Mouse (Mus musculus): Measurements from ENCODE around the gene Itpr2. TPM values are rescaled to one million over a fixed set of nuclear protein-coding genes. Genes with fewer than 3 reads are reported as not detected.

The Itpr2 gene
- polyA plus RNA-seq, 1 experiment from 2014 or later: 14.4 TPM

GRCm38 (mm10) chr6:146500206-146500605 lies 1.8 kb downstream of the Itpr2 start:
- WGBS: 69% methylated on average over 6 of the region's 6 CpGs
- no peak overlapping the region for H3K27ac ChIP-seq (ENCODE audit: low read length)
- H3K27me3 ChIP-seq (ENCODE audit: control insufficient read depth, insufficient read depth, low read depth, low read length): no peaks in the 10 kb centered on the region; the same call in 1 of the 2 replicates
- ATAC-seq (ENCODE audit: low read depth): no peak
- peaks cover 7% of the 10 kb centered on the region; the same call in 1 of the 2 replicates for H3K4me1 ChIP-seq (replicated peaks; ENCODE audit: control insufficient read depth, insufficient read depth, low read length)
- H3K9ac ChIP-seq (ENCODE audit: low read length): no peak overlapping the region
- H3K9me3 ChIP-seq (ENCODE audit: control insufficient read depth, low read length): no peaks in the 10 kb centered on the region
- no peak overlapping the region for H3K4me3 ChIP-seq (ENCODE audit: low read length)
- H3K36me3 ChIP-seq (ENCODE audit: control insufficient read depth, insufficient read depth, low read length): no peaks in the 10 kb centered on the region
- H3K4me2 ChIP-seq (ENCODE audit: low read depth, low read length): no peak overlapping the region

GRCm38 (mm10) chr6:146499566-146499965 lies 2.5 kb downstream of the Itpr2 start:
- Histone ChIP-seq H3K9me3 (ENCODE audit: control insufficient read depth, low read length) (no peaks in the 10 kb centered on the region), H3K4me3 (ENCODE audit: low read length) (no peak overlapping the region), H3K9ac (ENCODE audit: low read length) (no peak overlapping the region), H3K27me3 (ENCODE audit: control insufficient read depth, insufficient read depth, low read depth, low read length) (no peaks in the 10 kb centered on the region; the same call in 1 of the 2 replicates), H3K36me3 (ENCODE audit: control insufficient read depth, insufficient read depth, low read length) (no peaks in the 10 kb centered on the region), H3K4me1 (replicated peaks; ENCODE audit: control insufficient read depth, insufficient read depth, low read length) (peaks cover 7% of the 10 kb centered on the region; the same call in 1 of the 2 replicates), H3K4me2 (ENCODE audit: low read depth, low read length) (no peak overlapping the region), H3K27ac (ENCODE audit: low read length) (no peak overlapping the region)
- 77% methylated on average over 4 of the region's 4 CpGs for WGBS
- ATAC-seq (ENCODE audit: low read depth): no peak

- no peaks in the 10 kb centered on the region; the same call in 1 of the 2 replicates for H3K27me3 ChIP-seq (ENCODE audit: control insufficient read depth, insufficient read depth, low read depth, low read length)
- no peaks in the 10 kb centered on the region for H3K36me3 ChIP-seq (ENCODE audit: control insufficient read depth, insufficient read depth, low read length)
- no peak for ATAC-seq (ENCODE audit: low read depth)
- no peak overlapping the region for H3K4me3 ChIP-seq (ENCODE audit: low read length)
- H3K4me2 ChIP-seq (ENCODE audit: low read depth, low read length): no peak overlapping the region
- no peak overlapping the region for H3K9ac ChIP-seq (ENCODE audit: low read length)
- WGBS: 83% methylated on average over 3 of the region's 3 CpGs
- H3K9me3 ChIP-seq (ENCODE audit: control insufficient read depth, low read length): no peaks in the 10 kb centered on the region
- H3K27ac ChIP-seq (ENCODE audit: low read length): no peak overlapping the region
- H3K4me1 ChIP-seq (replicated peaks; ENCODE audit: control insufficient read depth, insufficient read depth, low read length): peaks cover 7% of the 10 kb centered on the region; the same call in 1 of the 2 replicates
Measured at GRCm38 (mm10) chr6:146498416-146498815, 3.6 kb downstream of the Itpr2 start.

GRCm38 (mm10) chr6:146497866-146498265 lies 4.2 kb downstream of the Itpr2 start:
- no peaks in the 10 kb centered on the region for H3K36me3 ChIP-seq (ENCODE audit: control insufficient read depth, insufficient read depth, low read length)
- ATAC-seq (ENCODE audit: low read depth): no peak
- H3K27ac ChIP-seq (ENCODE audit: low read length): no peak overlapping the region

GRCm38 (mm10) chr6:146497435-146497834 lies 4.6 kb downstream of the Itpr2 start:
- H3K9ac ChIP-seq (ENCODE audit: low read length): no peak overlapping the region
- H3K36me3 ChIP-seq (ENCODE audit: control insufficient read depth, insufficient read depth, low read length): no peaks in the 10 kb centered on the region
- no peak for ATAC-seq (ENCODE audit: low read depth)
- H3K27ac ChIP-seq (ENCODE audit: low read length): no peak overlapping the region
- H3K4me2 ChIP-seq (ENCODE audit: low read depth, low read length): no peak overlapping the region
- H3K4me1 ChIP-seq (replicated peaks; ENCODE audit: control insufficient read depth, insufficient read depth, low read length): peaks cover 7% of the 10 kb centered on the region; the same call in 1 of the 2 replicates
- H3K9me3 ChIP-seq (ENCODE audit: control insufficient read depth, low read length): no peaks in the 10 kb centered on the region
- 69% methylated on average over 3 of the region's 3 CpGs for WGBS
- no peak overlapping the region for H3K4me3 ChIP-seq (ENCODE audit: low read length)
- H3K27me3 ChIP-seq (ENCODE audit: control insufficient read depth, insufficient read depth, low read depth, low read length): no peaks in the 10 kb centered on the region

More at GRCm38 (mm10) chr6:146497866-146498265, 4.2 kb downstream of the Itpr2 start:
- H3K27me3 ChIP-seq (ENCODE audit: control insufficient read depth, insufficient read depth, low read depth, low read length): no peaks in the 10 kb centered on the region
- H3K4me2 ChIP-seq (ENCODE audit: low read depth, low read length): no peak overlapping the region
- no peaks in the 10 kb centered on the region for H3K9me3 ChIP-seq (ENCODE audit: control insufficient read depth, low read length)
- 71% methylated on average over 4 of the region's 4 CpGs for WGBS
- no peak overlapping the region for H3K9ac ChIP-seq (ENCODE audit: low read length)
- H3K4me3 ChIP-seq (ENCODE audit: low read length): no peak overlapping the region
- H3K4me1 ChIP-seq (replicated peaks; ENCODE audit: control insufficient read depth, insufficient read depth, low read length): peaks cover 7% of the 10 kb centered on the region; the same call in 1 of the 2 replicates

GRCm38 (mm10) chr6:146491680-146492079 lies 10.3 kb downstream of the Itpr2 start:
- Histone ChIP-seq H3K9me3 (ENCODE audit: control insufficient read depth, low read length) (no peaks in the 10 kb centered on the region), H3K4me1 (replicated peaks; ENCODE audit: control insufficient read depth, insufficient read depth, low read length) (no peaks in the 10 kb centered on the region), H3K9ac (ENCODE audit: low read length) (no peak overlapping the region), H3K4me3 (ENCODE audit: low read length) (no peak overlapping the region), H3K27ac (ENCODE audit: low read length) (no peak overlapping the region), H3K27me3 (ENCODE audit: control insufficient read depth, insufficient read depth, low read depth, low read length) (no peaks in the 10 kb centered on the region), H3K4me2 (ENCODE audit: low read depth, low read length) (no peak overlapping the region), H3K36me3 (ENCODE audit: control insufficient read depth, insufficient read depth, low read length) (no peaks in the 10 kb centered on the region)
- ATAC-seq (ENCODE audit: low read depth): no peak
- WGBS: 56% methylated on average over 2 of the region's 2 CpGs

- H3K4me3 ChIP-seq (ENCODE audit: low read length): no peak overlapping the region
- 82% methylated on average over 9 of the region's 9 CpGs for WGBS
- no peaks in the 10 kb centered on the region for H3K27me3 ChIP-seq (ENCODE audit: control insufficient read depth, insufficient read depth, low read depth, low read length)
- 0 out of 2 replicates have a peak, but pooled peaks cover 3% of the 10 kb centered on the region for H3K4me1 ChIP-seq (replicated peaks; ENCODE audit: control insufficient read depth, insufficient read depth, low read length)
- no peak overlapping the region for H3K9ac ChIP-seq (ENCODE audit: low read length)
- ATAC-seq (ENCODE audit: low read depth): no peak
- no peaks in the 10 kb centered on the region for H3K9me3 ChIP-seq (ENCODE audit: control insufficient read depth, low read length)
- no peaks in the 10 kb centered on the region for H3K36me3 ChIP-seq (ENCODE audit: control insufficient read depth, insufficient read depth, low read length)
- H3K27ac ChIP-seq (ENCODE audit: low read length): no peak overlapping the region
- H3K4me2 ChIP-seq (ENCODE audit: low read depth, low read length): no peak overlapping the region
Measured at GRCm38 (mm10) chr6:146490416-146490960, 11.5 kb downstream of the Itpr2 start.

- H3K4me2 ChIP-seq (ENCODE audit: low read depth, low read length): no peak overlapping the region
- no peaks in the 10 kb centered on the region for H3K9me3 ChIP-seq (ENCODE audit: control insufficient read depth, low read length)
- H3K4me3 ChIP-seq (ENCODE audit: low read length): no peak overlapping the region
- no peaks in the 10 kb centered on the region for H3K27me3 ChIP-seq (ENCODE audit: control insufficient read depth, insufficient read depth, low read depth, low read length)
- no peak for ATAC-seq (ENCODE audit: low read depth)
- H3K4me1 ChIP-seq (replicated peaks; ENCODE audit: control insufficient read depth, insufficient read depth, low read length): 0 out of 2 replicates have a peak, but pooled peaks cover 3% of the 10 kb centered on the region
- H3K27ac ChIP-seq (ENCODE audit: low read length): no peak overlapping the region
- WGBS: 82% methylated on average over 6 of the region's 6 CpGs
- no peak overlapping the region for H3K9ac ChIP-seq (ENCODE audit: low read length)
- H3K36me3 ChIP-seq (ENCODE audit: control insufficient read depth, insufficient read depth, low read length): no peaks in the 10 kb centered on the region
Measured at GRCm38 (mm10) chr6:146489841-146490240, 12.2 kb downstream of the Itpr2 start.

- 0 out of 2 replicates have a peak, but pooled peaks cover 3% of the 10 kb centered on the region for H3K4me1 ChIP-seq (replicated peaks; ENCODE audit: control insufficient read depth, insufficient read depth, low read length)
- ATAC-seq (ENCODE audit: low read depth): no peak
- H3K27ac ChIP-seq (ENCODE audit: low read length): no peak overlapping the region
- no peaks in the 10 kb centered on the region for H3K36me3 ChIP-seq (ENCODE audit: control insufficient read depth, insufficient read depth, low read length)
- H3K9me3 ChIP-seq (ENCODE audit: control insufficient read depth, low read length): no peaks in the 10 kb centered on the region
- H3K4me2 ChIP-seq (ENCODE audit: low read depth, low read length): no peak overlapping the region
- H3K27me3 ChIP-seq (ENCODE audit: control insufficient read depth, insufficient read depth, low read depth, low read length): no peaks in the 10 kb centered on the region
- 40% methylated on average over 3 of the region's 3 CpGs for WGBS
- no peak overlapping the region for H3K4me3 ChIP-seq (ENCODE audit: low read length)
- H3K9ac ChIP-seq (ENCODE audit: low read length): no peak overlapping the region
Measured at GRCm38 (mm10) chr6:146488749-146489148, 13.3 kb downstream of the Itpr2 start.

Data from lung, embryonic 16.5 days (tissue).